Mouse (Mus musculus) stomach, embryonic 16.5 days (tissue): ENCODE measurements around the gene Hoxd13. TPM values are rescaled to one million over a fixed set of nuclear protein-coding genes. Genes with fewer than 3 reads are reported as not detected.

Source experiments
- ATAC-seq: fragments of 200-750 bp; cut with Nextera tagmentation; 2 replicates; pipeline ENCODE4 v1.8.0; 2017; ENCODE audit warnings: moderate number of reproducible peaks, moderate TSS enrichment; ENCODE audit not compliant: insufficient read depth, low FRiP score
- H3K27ac ChIP-seq: fragments of 300-500 bp; sonication (generic); 2 replicates; pipeline ENCODE4 v1.5.1; 2014; ENCODE audit warnings: low read length
- H3K27me3 ChIP-seq: fragments of 300-500 bp; sonication (generic); 2 replicates; pipeline ENCODE4 v1.6.1; 2014; ENCODE audit warnings: low read length, control low read depth, mixed read lengths; ENCODE audit not compliant: control insufficient read depth, insufficient read depth
- H3K36me3 ChIP-seq: fragments of 300-500 bp; sonication (generic); 2 replicates; pipeline ENCODE4 v1.6.1; 2014; ENCODE audit warnings: low read length; ENCODE audit not compliant: control insufficient read depth, insufficient read depth
- H3K4me1 ChIP-seq: fragments of 300-500 bp; sonication (generic); 2 replicates; pipeline ENCODE4 v1.6.1; 2014; ENCODE audit warnings: low read length, control low read depth, mixed read lengths; ENCODE audit not compliant: control insufficient read depth, insufficient read depth
- H3K4me2 ChIP-seq: fragments of 300-500 bp; sonication (generic); 2 replicates; pipeline ENCODE4 v1.6.1; 2014; ENCODE audit warnings: low read depth, low read length, mixed read lengths
- H3K4me3 ChIP-seq: fragments of 300-500 bp; sonication (generic); replicated peaks from 2 replicates; pipeline ENCODE4 v1.5.1; 2014; ENCODE audit warnings: mild to moderate bottlenecking, low read length
- H3K9ac ChIP-seq: fragments of 300-500 bp; sonication (generic); 2 replicates; pipeline ENCODE4 v1.6.1; 2014; ENCODE audit warnings: low read length
- H3K9me3 ChIP-seq: fragments of 300-500 bp; sonication (generic); replicated peaks from 2 replicates; pipeline ENCODE4 v1.6.1; 2016; ENCODE audit warnings: low read length, control low read depth; ENCODE audit not compliant: control insufficient read depth
- WGBS: fragments of 180-500 bp; shearing (Covaris S2); extraction: QIAGEN DNeasy Blood & Tissue Kit; methylation state at CpG from one replicate; pipeline ENCODE4 v1.1.7; 2014; 5-methylcytosine and 5-hydroxymethylcytosine counted together
- polyA plus RNA-seq: library from polyadenylated mRNA; unstranded; fragments of >200 nt; fragmentation: Nextera tagmentation; extraction: Ambion mirVana; gene quantifications from 2 replicates; pipeline ENCODE4 v1.2.1, GENCODE M21; 2015

Gene Hoxd13
- polyA plus RNA-seq, 1 experiment from 2014 or later = not detected

GRCm38 (mm10) chr2:74660421-74661375, 7.4 kb upstream of the Hoxd13 start:
- ATAC-seq = no peak
- Histone ChIP-seq H3K36me3 (no peaks in the 10 kb centered on the region), H3K4me3 (no peak overlapping the region), H3K27me3 (peaks cover 83% of the 10 kb centered on the region), H3K27ac (no peak overlapping the region), H3K4me1 (peaks cover 12% of the 10 kb centered on the region), H3K4me2 (no peak overlapping the region), H3K9me3 (no peaks in the 10 kb centered on the region), H3K9ac (no peak overlapping the region)
- WGBS = 4% methylated on average over 30 of the region's 30 CpGs

DNA sequence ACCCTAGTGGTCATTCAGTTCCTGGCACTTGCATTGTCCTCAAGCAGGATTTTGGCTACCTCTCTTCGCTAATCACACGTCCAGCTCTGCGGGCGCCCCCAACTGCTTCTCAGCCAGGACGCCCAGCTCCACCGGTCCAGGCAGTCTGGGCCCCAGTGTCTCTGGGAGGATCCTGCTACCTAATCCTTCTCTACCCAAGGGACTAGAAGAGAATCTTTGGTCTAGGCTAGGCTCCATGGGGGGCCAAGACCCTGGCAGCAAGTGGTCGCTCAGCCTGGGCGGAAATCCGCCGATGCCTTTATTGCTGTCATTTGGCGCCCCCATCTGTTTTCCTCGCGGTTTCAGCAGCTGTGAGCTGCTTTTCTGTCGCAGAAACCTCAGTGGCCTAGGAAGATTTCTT, 6.4 kb upstream of the Hoxd13 start:
- H3K4me2 ChIP-seq = peak overlapping the region; percentile 31; the same call in 1 of the 2 replicates
- H3K4me1 ChIP-seq = peaks cover 7% of the 10 kb centered on the region; the same call in 1 of the 2 replicates
- ATAC-seq = no peak
- under 1% methylated on average over 14 of the region's 14 CpGs for WGBS
- H3K9me3 ChIP-seq = no peaks in the 10 kb centered on the region
- H3K9ac ChIP-seq = no peak overlapping the region
- H3K27me3 ChIP-seq = peaks cover 85% of the 10 kb centered on the region
- H3K27ac ChIP-seq = no peak overlapping the region
- H3K4me3 ChIP-seq = peak overlapping the region; percentile 21; the same call in 1 of the 2 replicates
- no peaks in the 10 kb centered on the region for H3K36me3 ChIP-seq

DNA sequence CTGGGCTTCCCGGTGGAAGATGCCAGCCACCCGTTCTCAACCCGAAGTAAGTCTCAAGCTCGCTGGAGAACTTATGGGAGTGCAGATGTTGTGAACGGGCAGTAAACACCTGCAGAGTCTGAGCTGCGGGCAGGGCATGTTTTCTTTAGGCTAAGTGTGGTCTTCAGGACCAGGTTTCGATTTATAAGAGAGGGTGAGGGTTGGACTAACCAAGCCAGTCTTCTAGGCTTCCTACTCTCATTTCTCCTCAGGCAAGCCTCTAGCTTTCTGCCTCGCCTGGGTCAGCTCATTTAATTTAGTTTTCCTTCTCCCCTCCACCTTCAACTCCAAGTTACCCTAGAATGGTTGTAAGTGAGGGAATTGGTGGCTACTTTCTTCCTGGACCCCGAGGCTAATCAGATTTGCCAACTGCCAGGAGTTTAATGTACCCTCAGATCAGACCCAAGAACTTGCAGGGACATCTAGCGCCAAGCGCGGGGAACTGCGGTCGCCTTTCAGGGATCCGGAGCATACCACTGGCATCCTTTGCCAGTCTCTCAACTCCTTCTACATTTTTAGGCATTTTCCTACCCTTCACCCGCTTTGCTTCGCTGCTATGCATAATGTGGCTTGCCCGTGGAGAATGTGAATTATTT, 4.7 kb upstream of the Hoxd13 start:
- Histone ChIP-seq H3K4me2 (no peak overlapping the region), H3K4me1 (peaks cover 11% of the 10 kb centered on the region), H3K9me3 (no peaks in the 10 kb centered on the region), H3K9ac (no peak overlapping the region), H3K4me3 (no peak overlapping the region), H3K27ac (no peak overlapping the region), H3K36me3 (no peaks in the 10 kb centered on the region), H3K27me3 (peaks cover 92% of the 10 kb centered on the region)
- no peak for ATAC-seq
- 2% methylated on average over 18 of the region's 18 CpGs for WGBS

- H3K4me2 ChIP-seq = no peak overlapping the region
- no peak overlapping the region for H3K9ac ChIP-seq
- no peak overlapping the region for H3K27ac ChIP-seq
- no peak overlapping the region for H3K4me3 ChIP-seq
- no peaks in the 10 kb centered on the region for H3K36me3 ChIP-seq
- ATAC-seq = no peak
- H3K4me1 ChIP-seq = peaks cover 14% of the 10 kb centered on the region
- WGBS = 2% methylated on average over 7 of the region's 7 CpGs
- H3K27me3 ChIP-seq = peaks cover 92% of the 10 kb centered on the region
- H3K9me3 ChIP-seq = no peaks in the 10 kb centered on the region
Measured at GRCm38 (mm10) chr2:74666411-74666810, 1.7 kb upstream of the Hoxd13 start.

DNA sequence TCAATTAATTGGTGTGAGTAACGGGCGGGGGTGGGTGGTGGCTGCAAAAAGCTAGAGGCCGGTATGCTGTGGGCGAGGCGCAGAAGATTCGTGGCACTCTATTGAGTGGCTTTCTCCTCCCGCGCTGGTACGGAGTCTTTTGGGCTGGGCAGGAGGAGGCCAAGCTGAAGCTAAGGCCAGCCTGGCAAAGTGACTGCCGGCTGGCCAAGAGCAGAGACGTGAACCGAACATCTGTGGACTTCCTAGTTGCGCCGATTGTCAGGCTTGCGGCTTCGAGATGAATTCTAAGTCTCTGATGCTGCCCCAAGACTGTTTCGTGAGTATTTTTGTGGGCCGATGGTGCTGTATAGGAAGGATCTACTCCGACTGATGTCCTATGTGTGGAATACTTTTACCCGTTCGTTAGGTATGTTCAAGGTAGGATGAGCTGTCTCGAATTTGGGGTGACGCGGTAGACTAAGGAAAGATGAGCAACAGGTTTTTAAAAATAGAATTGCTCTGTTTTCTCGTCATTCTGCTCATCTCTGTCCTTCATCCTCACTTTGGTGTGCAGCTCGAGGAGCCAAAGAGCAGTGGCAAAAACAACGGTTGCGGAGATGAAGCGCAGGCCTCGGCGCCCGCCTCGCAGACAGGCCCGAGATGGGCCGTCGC, 794 bp upstream of the Hoxd13 start:
- no peak overlapping the region for H3K4me2 ChIP-seq

DNA sequence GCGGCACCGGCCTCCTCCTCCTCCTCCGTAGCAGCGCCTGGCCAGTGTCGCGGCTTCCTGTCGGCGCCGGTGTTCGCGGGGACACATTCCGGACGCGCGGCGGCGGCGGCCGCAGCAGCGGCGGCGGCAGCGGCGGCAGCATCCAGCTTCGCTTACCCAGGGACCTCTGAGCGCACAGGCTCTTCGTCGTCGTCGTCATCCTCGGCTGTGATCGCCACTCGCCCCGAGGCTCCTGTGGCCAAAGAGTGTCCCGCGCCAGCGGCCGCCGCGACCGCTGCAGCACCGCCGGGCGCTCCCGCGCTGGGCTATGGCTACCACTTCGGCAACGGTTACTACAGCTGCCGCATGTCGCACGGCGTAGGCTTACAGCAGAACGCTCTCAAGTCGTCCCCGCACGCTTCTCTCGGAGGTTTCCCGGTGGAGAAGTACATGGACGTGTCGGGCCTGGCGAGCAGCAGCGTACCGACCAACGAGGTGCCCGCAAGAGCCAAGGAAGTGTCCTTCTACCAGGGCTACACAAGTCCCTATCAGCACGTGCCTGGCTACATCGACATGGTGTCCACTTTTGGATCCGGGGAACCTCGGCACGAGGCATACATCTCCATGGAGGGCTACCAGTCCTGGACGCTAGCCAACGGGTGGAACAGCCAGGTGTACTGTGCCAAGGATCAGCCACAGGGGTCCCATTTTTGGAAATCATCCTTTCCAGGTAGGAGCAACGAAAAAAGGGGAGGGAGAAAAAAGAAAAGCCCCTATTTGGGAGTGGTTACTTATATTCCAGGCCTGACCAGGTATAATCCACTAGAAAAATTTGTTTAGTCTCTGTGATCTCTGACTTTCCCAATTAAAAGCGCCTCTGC, 490 bp downstream of the Hoxd13 start:
- ATAC-seq = 0 out of 2 replicates have a peak, but pooled peaks have one; percentile 39
- H3K9me3 ChIP-seq = no peaks in the 10 kb centered on the region
- no peak overlapping the region; the same call in 1 of the 2 replicates for H3K9ac ChIP-seq
- under 1% methylated on average over 69 of the region's 74 CpGs for WGBS
- H3K27me3 ChIP-seq = peaks cover 93% of the 10 kb centered on the region
- H3K36me3 ChIP-seq = no peaks in the 10 kb centered on the region
- H3K4me1 ChIP-seq = peaks cover 14% of the 10 kb centered on the region; the same call in 1 of the 2 replicates
- H3K4me3 ChIP-seq = peak overlapping the region; percentile 42
- H3K27ac ChIP-seq = no peak overlapping the region
- peak overlapping the region; percentile 46 for H3K4me2 ChIP-seq

More for the DNA sequence above, 794 bp upstream of the Hoxd13 start:
- H3K4me1 ChIP-seq = peaks cover 10% of the 10 kb centered on the region; the same call in 1 of the 2 replicates
- WGBS = 4% methylated on average over 36 of the region's 36 CpGs
- H3K9ac ChIP-seq = no peak overlapping the region
- H3K27me3 ChIP-seq = peaks cover 92% of the 10 kb centered on the region
- no peak overlapping the region for H3K4me3 ChIP-seq
- H3K9me3 ChIP-seq = no peaks in the 10 kb centered on the region
- H3K36me3 ChIP-seq = no peaks in the 10 kb centered on the region
- no peak overlapping the region for H3K27ac ChIP-seq
- ATAC-seq = 0 out of 2 replicates have a peak, but pooled peaks have one; percentile 7

GRCm38 (mm10) chr2:74669230-74669578, 1.1 kb downstream of the Hoxd13 start:
- no peak for ATAC-seq
- H3K27ac ChIP-seq = no peak overlapping the region
- H3K27me3 ChIP-seq = peaks cover 93% of the 10 kb centered on the region
- H3K9me3 ChIP-seq = no peaks in the 10 kb centered on the region
- no peak overlapping the region for H3K4me3 ChIP-seq
- H3K4me2 ChIP-seq = no peak overlapping the region
- peaks cover 14% of the 10 kb centered on the region; the same call in 1 of the 2 replicates for H3K4me1 ChIP-seq
- no peaks in the 10 kb centered on the region for H3K36me3 ChIP-seq
- no peak overlapping the region for H3K9ac ChIP-seq
- 2% methylated on average over 3 of the region's 3 CpGs for WGBS

DNA sequence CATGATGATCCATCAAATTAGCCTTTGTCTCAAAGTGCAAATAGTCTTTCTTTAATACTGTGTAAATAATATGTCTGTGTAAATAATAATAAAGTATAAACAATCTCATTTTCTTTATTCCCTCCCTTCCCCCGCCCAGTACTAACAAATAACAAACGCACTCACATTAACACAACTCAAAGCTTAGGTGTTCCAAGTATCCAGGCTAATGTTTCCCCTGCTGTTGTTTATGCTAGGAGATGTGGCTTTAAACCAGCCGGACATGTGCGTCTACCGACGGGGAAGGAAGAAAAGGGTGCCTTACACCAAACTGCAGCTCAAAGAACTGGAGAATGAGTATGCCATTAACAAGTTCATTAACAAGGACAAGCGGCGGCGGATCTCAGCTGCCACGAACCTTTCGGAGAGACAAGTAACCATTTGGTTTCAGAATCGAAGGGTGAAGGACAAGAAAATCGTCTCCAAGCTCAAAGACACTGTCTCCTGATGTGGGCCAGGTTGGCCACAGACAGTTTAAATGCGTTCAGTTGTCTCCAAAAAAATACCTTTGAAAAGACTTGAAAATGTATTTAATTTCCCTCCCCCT, 1.6 kb downstream of the Hoxd13 start:
- Histone ChIP-seq H3K4me3 (no peak overlapping the region), H3K36me3 (no peaks in the 10 kb centered on the region), H3K27ac (no peak overlapping the region), H3K4me1 (peaks cover 14% of the 10 kb centered on the region; the same call in 1 of the 2 replicates), H3K9me3 (no peaks in the 10 kb centered on the region), H3K4me2 (no peak overlapping the region), H3K27me3 (peaks cover 93% of the 10 kb centered on the region), H3K9ac (no peak overlapping the region)
- 4% methylated on average over 14 of the region's 14 CpGs for WGBS
- no peak for ATAC-seq
